Mouse (Mus musculus) cerebral cortex, adult 2 months (tissue): ENCODE measurements around the gene Olfr1425.

ENCODE experiments used
- WGBS: fragments of 180-500 bp; shearing (Covaris S2); methylation state at CpG from one replicate; pipeline ENCODE4 v1.1.7; 2018; 5-methylcytosine and 5-hydroxymethylcytosine counted together

The Olfr1425 gene

GRCm38 (mm10) chr19:12077631-12078030 lies at the start of gene Olfr1425:
Olfr1425 (minus strand) TSS chr19:12077731.
- 84% methylated on average over 4 of the region's 4 CpGs for WGBS

- WGBS, result 84% methylated on average over 3 of the region's 3 CpGs
These were observed 45.6 kb upstream of the Olfr1425 start, which contains the start of gene Olfr76 for GRCm38 (mm10) chr19:12123103-12123502. Olfr76 (minus strand) TSS chr19:12123203.

GRCm38 (mm10) chr19:12116464-12116863 lies 38.9 kb upstream of the Olfr1425 start:
- WGBS, result 91% methylated on average over 3 of the region's 3 CpGs

- WGBS, result 71% methylated on average over 1 of the region's 1 CpGs
These were observed 38.3 kb upstream of the Olfr1425 start, which contains the start of gene Olfr1428 for GRCm38 (mm10) chr19:12115797-12116196. Olfr1428 (minus strand) TSS chr19:12115897.

- WGBS, result 64% methylated on average over 1 of the region's 1 CpGs
These were observed 36.3 kb upstream of the Olfr1425 start for GRCm38 (mm10) chr19:12113807-12114206.

- 31% methylated on average over 1 of the region's 1 CpGs for WGBS
These were observed 27.0 kb upstream of the Olfr1425 start for GRCm38 (mm10) chr19:12104541-12104940.

GRCm38 (mm10) chr19:12103234-12103633 lies 25.7 kb upstream of the Olfr1425 start, which contains the start of gene Olfr1427:
Olfr1427 (minus strand) TSS chr19:12103334.
- WGBS, result 93% methylated on average over 2 of the region's 2 CpGs

- 86% methylated on average over 1 of the region's 1 CpGs for WGBS
These were observed 14.4 kb upstream of the Olfr1425 start, which contains the start of gene Olfr1426 for GRCm38 (mm10) chr19:12091913-12092312. Olfr1426 (minus strand) TSS chr19:12092013.

- 88% methylated on average over 1 of the region's 1 CpGs for WGBS
These were observed 8.0 kb downstream of the Olfr1425 start for GRCm38 (mm10) chr19:12069546-12069945.

GRCm38 (mm10) chr19:12067806-12068205 lies 9.7 kb downstream of the Olfr1425 start:
- WGBS, result 69% methylated on average over 1 of the region's 1 CpGs

- 89% methylated on average over 1 of the region's 1 CpGs for WGBS
These were observed 14.9 kb downstream of the Olfr1425 start, which contains the start of gene Olfr1424 for GRCm38 (mm10) chr19:12062582-12062981. Olfr1424 (minus strand) TSS chr19:12062682.

GRCm38 (mm10) chr19:12043163-12043562 lies 34.4 kb downstream of the Olfr1425 start:
- WGBS, result 86% methylated on average over 5 of the region's 5 CpGs

GRCm38 (mm10) chr19:12041217-12041616 lies 36.3 kb downstream of the Olfr1425 start, which contains the start of gene Olfr1423:
Olfr1423 (minus strand) TSS chr19:12041317.
- 73% methylated on average over 2 of the region's 2 CpGs for WGBS

- 66% methylated on average over 2 of the region's 2 CpGs for WGBS
These were observed 50.9 kb downstream of the Olfr1425 start for GRCm38 (mm10) chr19:12026606-12027005.

- WGBS, result 83% methylated on average over 3 of the region's 3 CpGs
These were observed 52.2 kb downstream of the Olfr1425 start for GRCm38 (mm10) chr19:12025333-12025732.

- WGBS, result 86% methylated on average over 4 of the region's 4 CpGs
These were observed 53.4 kb downstream of the Olfr1425 start for GRCm38 (mm10) chr19:12024149-12024548.
